Mouse (Mus musculus) retina, postnatal 7 days (tissue): ENCODE results near the gene Hsd17b3.

ENCODE experiments used
- DNase-seq: peaks from one replicate; pipeline ENCODE4 v3.0.0-alpha.2; 2012; ENCODE audit warnings: low read depth, low spot score

The Hsd17b3 gene

GRCm38 (mm10) chr13:64022786-64023468, 66.1 kb downstream of the Hsd17b3 start:
- no peak for DNase-seq

- no peak for DNase-seq
Observed at GRCm38 (mm10) chr13:64020902-64021311, 68.1 kb downstream of the Hsd17b3 start.

GRCm38 (mm10) chr13:64018586-64019141, 70.4 kb downstream of the Hsd17b3 start:
- no peak for DNase-seq

- DNase-seq, result no peak
Observed at GRCm38 (mm10) chr13:64016048-64016447, 73.0 kb downstream of the Hsd17b3 start.

GRCm38 (mm10) chr13:64011157-64011556, 77.9 kb downstream of the Hsd17b3 start:
- DNase-seq, result no peak
